Mouse (Mus musculus) intestine, postnatal 0 days (tissue): ENCODE measurements around the gene Hbb-bh2. TPM values are rescaled to one million over a fixed set of nuclear protein-coding genes. Genes with fewer than 3 reads are reported as not detected.
A peak's percentile ranks its signal among the peaks of the same experiment; 100 is the strongest.

Experiments
- ATAC-seq: fragments of 200-750 bp; cut with Nextera tagmentation; 2 replicates; pipeline ENCODE4 v1.8.0; 2017; ENCODE audit warnings: mild to moderate bottlenecking, moderate TSS enrichment, moderate library complexity
- H3K27ac ChIP-seq: fragments of 300-500 bp; sonication (generic); 2 replicates; pipeline ENCODE4 v1.5.1; 2014; ENCODE audit warnings: mild to moderate bottlenecking, low read depth, low read length, moderate library complexity
- H3K27me3 ChIP-seq: fragments of 300-500 bp; sonication (generic); replicated peaks from 2 replicates; pipeline ENCODE4 v1.6.1; 2014; ENCODE audit warnings: low read length, mixed read lengths; ENCODE audit not compliant: control insufficient read depth, insufficient read depth
- H3K36me3 ChIP-seq: fragments of 300-500 bp; sonication (generic); 2 replicates; pipeline ENCODE4 v1.6.1; 2014; ENCODE audit warnings: mild to moderate bottlenecking, moderate library complexity; ENCODE audit not compliant: control insufficient read depth, insufficient read depth
- H3K4me1 ChIP-seq: fragments of 300-500 bp; sonication (generic); replicated peaks from 2 replicates; pipeline ENCODE4 v1.6.1; 2014; ENCODE audit warnings: antibody characterized with exemption, low read length, mixed read lengths; ENCODE audit not compliant: control insufficient read depth, insufficient read depth
- H3K4me2 ChIP-seq: fragments of 300-500 bp; sonication (generic); replicated peaks from 2 replicates; pipeline ENCODE4 v1.6.1; 2014; ENCODE audit warnings: low read depth, mild to moderate bottlenecking, moderate library complexity
- H3K4me3 ChIP-seq: fragments of 300-500 bp; sonication (generic); 2 replicates; pipeline ENCODE4 v1.5.1; 2014; ENCODE audit warnings: low read depth, low read length
- H3K9ac ChIP-seq: fragments of 300-500 bp; sonication (generic); 2 replicates; pipeline ENCODE4 v1.6.1; 2014; ENCODE audit warnings: mild to moderate bottlenecking, low read depth, low read length
- H3K9me3 ChIP-seq: fragments of 300-500 bp; sonication (generic); 2 replicates; pipeline ENCODE4 v1.6.1; 2016; ENCODE audit warnings: mixed run types; ENCODE audit not compliant: control insufficient read depth
- CTCF ChIP-seq: sonication (generic); IDR thresholded peaks from 2 replicates; pipeline ENCODE4 v1.5.1; 2016; ENCODE audit warnings: low read depth, mild to moderate bottlenecking, control low read depth, antibody characterized with exemption, moderate library complexity
- whole genome bisulfite sequencing: fragments of 180-500 bp; shearing (Covaris S2); extraction: QIAGEN DNeasy Blood & Tissue Kit; methylation state at CpG from one replicate; pipeline ENCODE4 v1.1.7; 2014; 5-methylcytosine and 5-hydroxymethylcytosine counted together
- polyA plus RNA-seq: library from polyadenylated mRNA; unstranded; fragments of >200 nt; fragmentation: Nextera tagmentation; extraction: Ambion mirVana; gene quantifications from 2 replicates; pipeline ENCODE4 v1.2.1, GENCODE M21; 2015

Gene Hbb-bh2
- polyA plus RNA-seq: not detected in 2 replicates

DNA sequence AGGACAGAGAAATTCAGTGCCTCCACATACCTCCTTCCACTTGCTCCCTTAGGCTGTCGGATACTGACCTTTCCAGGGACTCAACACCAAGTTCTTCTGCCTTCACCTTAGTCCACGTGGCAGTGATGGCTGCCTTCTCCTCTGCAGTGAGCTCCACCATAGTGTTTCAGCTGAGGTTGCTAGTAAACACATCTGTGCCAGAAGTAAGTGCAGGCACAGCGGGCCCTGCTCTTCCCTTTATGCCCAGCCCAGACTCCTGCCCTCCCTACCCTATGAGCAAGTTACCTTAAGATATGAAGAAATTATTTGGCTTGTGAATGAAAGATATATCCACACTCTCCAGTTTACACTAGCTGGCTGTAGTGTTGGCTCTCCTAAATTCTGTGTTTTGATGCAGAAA lies at the start of gene Hbb-bh2:
Gene Hbb-bh2, minus strand, starts transcription at position 253 of the 400 bp plus-strand sequence.
- Histone ChIP-seq H3K4me3 (no peak within 1 kb of the TSS), H3K36me3 (no peaks in the 10 kb centered on the region), H3K4me2 (no peak within 1 kb of the TSS), H3K27ac (no peak within 1 kb of the TSS), H3K9me3 (no peaks in the 10 kb centered on the region), H3K4me1 (no peaks in the 10 kb centered on the region), H3K27me3 (no peaks in the 10 kb centered on the region), H3K9ac (no peak within 1 kb of the TSS)
- no peak for TF ChIP-seq CTCF
- ATAC-seq: no peak
- WGBS: 70% methylated on average over 3 of the region's 3 CpGs

GRCm38 (mm10) chr7:103886152-103886551 lies 45.8 kb upstream of the Hbb-bh2 start, which contains the start of gene Olfr66:
Gene Olfr66 (minus strand): TSS chr7:103886252.
- ATAC-seq: no peak
- H3K36me3 ChIP-seq: no peaks in the 10 kb centered on the region
- TF ChIP-seq CTCF: no peak
- H3K9me3 ChIP-seq: no peaks in the 10 kb centered on the region
- H3K4me3 ChIP-seq: no peak within 1 kb of the TSS
- H3K9ac ChIP-seq: no peak within 1 kb of the TSS
- H3K27me3 ChIP-seq: no peaks in the 10 kb centered on the region
- H3K4me1 ChIP-seq: no peaks in the 10 kb centered on the region
- no peak within 1 kb of the TSS for H3K27ac ChIP-seq
- no peak within 1 kb of the TSS for H3K4me2 ChIP-seq

DNA sequence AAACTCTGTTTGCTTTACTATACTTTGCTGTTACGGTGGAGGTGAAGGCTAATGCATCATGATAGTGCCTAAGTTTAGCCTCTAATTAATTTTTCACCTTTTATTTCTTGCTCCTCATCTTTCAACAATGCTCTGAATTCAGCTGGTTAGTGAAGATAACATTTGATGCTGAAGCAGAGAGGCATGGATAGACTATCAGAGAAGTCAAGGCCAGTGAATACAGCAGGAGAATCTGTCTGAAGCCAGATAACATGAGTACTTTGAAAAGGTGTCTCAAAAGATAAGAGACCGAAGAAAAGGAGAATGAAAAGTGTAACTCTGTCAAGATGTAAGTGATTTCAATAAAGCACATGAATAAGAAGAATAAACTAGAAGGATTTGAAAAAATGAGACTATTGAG lies 36.8 kb upstream of the Hbb-bh2 start:
- no peak for TF ChIP-seq CTCF
- Histone ChIP-seq H3K4me3 (no peak overlapping the region), H3K27ac (no peak overlapping the region), H3K4me1 (no peaks in the 10 kb centered on the region), H3K9me3 (no peaks in the 10 kb centered on the region), H3K4me2 (no peak overlapping the region), H3K9ac (no peak overlapping the region), H3K27me3 (no peaks in the 10 kb centered on the region), H3K36me3 (no peaks in the 10 kb centered on the region)
- WGBS: 72% methylated on average over 2 of the region's 2 CpGs
- no peak for ATAC-seq

GRCm38 (mm10) chr7:103874451-103874850 lies 34.1 kb upstream of the Hbb-bh2 start:
- ATAC-seq: no peak
- H3K9ac ChIP-seq: no peak overlapping the region

GRCm38 (mm10) chr7:103873064-103873463 lies 32.7 kb upstream of the Hbb-bh2 start:
- TF ChIP-seq CTCF: peak; percentile 63
- H3K9ac ChIP-seq: no peak overlapping the region
- H3K36me3 ChIP-seq: no peaks in the 10 kb centered on the region
- no peak overlapping the region for H3K4me3 ChIP-seq
- H3K4me2 ChIP-seq: no peak overlapping the region
- ATAC-seq: no peak
- no peaks in the 10 kb centered on the region for H3K27me3 ChIP-seq
- H3K4me1 ChIP-seq: no peaks in the 10 kb centered on the region
- 2% methylated on average over 1 of the region's 1 CpGs for WGBS
- no peak overlapping the region for H3K27ac ChIP-seq
- H3K9me3 ChIP-seq: no peaks in the 10 kb centered on the region

More at GRCm38 (mm10) chr7:103874451-103874850, 34.1 kb upstream of the Hbb-bh2 start:
- no peak overlapping the region for H3K4me2 ChIP-seq
- no peak overlapping the region for H3K4me3 ChIP-seq
- peak; percentile 30 for TF ChIP-seq CTCF
- no peaks in the 10 kb centered on the region for H3K9me3 ChIP-seq
- no peaks in the 10 kb centered on the region for H3K36me3 ChIP-seq
- H3K27ac ChIP-seq: no peak overlapping the region
- WGBS: 45% methylated on average over 5 of the region's 5 CpGs
- no peaks in the 10 kb centered on the region for H3K4me1 ChIP-seq
- H3K27me3 ChIP-seq: no peaks in the 10 kb centered on the region

- H3K9me3 ChIP-seq: no peaks in the 10 kb centered on the region
- TF ChIP-seq CTCF: no peak
- ATAC-seq: no peak
- no peak overlapping the region for H3K27ac ChIP-seq
- H3K4me1 ChIP-seq: no peaks in the 10 kb centered on the region
- no peaks in the 10 kb centered on the region for H3K27me3 ChIP-seq
- H3K36me3 ChIP-seq: no peaks in the 10 kb centered on the region
- no peak overlapping the region for H3K4me3 ChIP-seq
- H3K9ac ChIP-seq: no peak overlapping the region
- no peak overlapping the region for H3K4me2 ChIP-seq
Observed at GRCm38 (mm10) chr7:103870667-103871066, 30.3 kb upstream of the Hbb-bh2 start.

DNA sequence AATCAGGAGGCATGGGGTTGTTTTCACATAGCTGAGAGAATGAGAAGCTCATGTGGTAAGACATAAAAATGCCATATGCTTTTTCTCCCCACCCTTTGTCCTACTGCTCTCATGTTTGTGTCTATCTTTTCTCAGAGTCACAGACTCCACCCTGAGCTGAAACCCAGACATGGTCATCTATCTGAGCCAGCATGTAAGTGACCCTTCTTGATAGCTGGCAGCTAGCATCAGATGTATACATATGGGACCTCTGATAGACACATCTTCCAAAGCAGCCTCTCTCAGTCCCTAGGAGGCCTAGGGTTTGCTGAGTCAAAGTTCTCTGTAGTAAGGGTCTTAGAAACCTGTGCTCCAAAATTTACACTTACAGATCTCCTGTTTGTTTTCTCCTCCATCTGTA lies 25.4 kb upstream of the Hbb-bh2 start:
- H3K4me3 ChIP-seq: no peak overlapping the region
- no peak for TF ChIP-seq CTCF
- no peaks in the 10 kb centered on the region for H3K27me3 ChIP-seq
- ATAC-seq: no peak
- H3K9ac ChIP-seq: no peak overlapping the region
- H3K4me2 ChIP-seq: no peak overlapping the region
- H3K27ac ChIP-seq: no peak overlapping the region
- H3K36me3 ChIP-seq: no peaks in the 10 kb centered on the region
- no peaks in the 10 kb centered on the region for H3K4me1 ChIP-seq
- H3K9me3 ChIP-seq: no peaks in the 10 kb centered on the region
